Mouse (Mus musculus): Measurements from ENCODE around the gene Tspan5.

The Tspan5 gene

DNA sequence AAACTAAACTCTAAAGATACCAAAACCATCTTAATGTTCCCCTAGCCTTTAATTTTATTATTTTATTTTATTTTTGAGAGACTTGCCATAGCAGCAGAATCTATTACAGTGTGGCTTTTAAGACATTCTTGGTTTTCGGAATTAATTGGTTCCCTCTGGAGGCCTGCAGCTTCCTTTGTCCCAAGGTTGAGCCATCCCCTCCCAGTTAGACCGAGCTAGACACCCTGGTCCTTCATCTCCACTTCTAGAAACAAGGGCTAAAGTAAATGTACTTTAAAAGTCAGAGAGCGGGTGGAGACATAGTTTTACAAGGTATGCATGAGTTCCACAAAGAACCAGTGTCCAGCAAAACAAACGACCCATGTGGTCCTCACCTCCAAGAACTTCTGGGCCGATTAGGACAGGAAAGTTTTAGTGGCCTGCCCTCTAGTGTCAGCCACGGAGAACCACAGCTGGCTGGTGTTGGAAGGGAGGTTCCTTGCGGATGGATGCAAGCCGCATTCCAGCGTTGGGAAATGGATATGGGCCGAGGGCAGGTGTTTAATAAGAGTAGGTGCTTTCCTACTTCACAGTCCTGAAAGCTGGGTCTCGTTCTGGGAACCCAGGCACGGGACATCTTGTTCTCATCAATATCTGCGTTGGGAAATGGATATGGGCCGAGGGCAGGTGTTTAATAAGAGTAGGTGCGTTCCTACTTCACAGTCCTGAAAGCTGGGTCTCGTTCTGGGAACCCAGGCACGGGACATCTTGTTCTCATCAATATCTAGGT, 164.3 kb downstream of the Tspan5 start:
- ChIA-PET CTCF (interaction anchor here (0.5 to 2.7 kb wide), 18 partner anchors 9 to 972 kb away, joined by 3 to 33 read pairs (median 4); partner anchors contain the start of gene Tspan5 (in 1 of the 4)), POLR2A (interaction anchor here in 2 of 4 experiments (0.5 to 1.1 kb wide), 6 partner anchors 9 to 641 kb away, joined by 3 read pairs; no protein-coding TSS in a partner anchor)

DNA sequence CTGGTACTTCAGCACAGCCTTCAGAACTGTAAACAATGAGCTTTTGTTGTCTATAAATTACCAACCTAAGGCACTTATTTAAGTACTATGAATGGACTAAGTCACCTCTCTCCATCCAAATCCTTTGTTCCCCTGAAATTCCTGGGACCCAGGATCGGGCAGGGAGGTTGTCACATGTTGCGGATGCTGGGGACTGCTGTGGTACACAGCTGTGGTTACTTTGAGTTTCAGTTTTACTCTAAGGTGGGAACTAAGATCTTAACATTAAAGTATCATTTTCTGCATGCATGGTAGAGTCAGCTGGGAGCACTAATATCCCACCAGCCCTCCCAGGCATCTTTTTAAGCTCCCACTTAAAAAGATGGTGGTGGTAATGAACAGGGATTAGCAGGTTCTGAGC, 167.3 kb downstream of the Tspan5 start:
- POLR2A ChIA-PET: interaction anchor here in 1 of 4 experiments (0.5 kb wide), 1 partner anchor 386 kb away, joined by 3 read pairs; no protein-coding TSS in a partner anchor

GRCm38 (mm10) chr3:138912504-138912903, 170.5 kb downstream of the Tspan5 start:
- POLR2A ChIA-PET: interaction anchor here in 2 of 4 experiments (0.5 to 1.6 kb wide), 2 partner anchors 15 to 225 kb away, joined by 3 to 4 read pairs; no protein-coding TSS in a partner anchor
- CTCF ChIA-PET: no interaction called here

More for the DNA sequence above, 167.3 kb downstream of the Tspan5 start:
- CTCF ChIA-PET: no interaction called here

DNA sequence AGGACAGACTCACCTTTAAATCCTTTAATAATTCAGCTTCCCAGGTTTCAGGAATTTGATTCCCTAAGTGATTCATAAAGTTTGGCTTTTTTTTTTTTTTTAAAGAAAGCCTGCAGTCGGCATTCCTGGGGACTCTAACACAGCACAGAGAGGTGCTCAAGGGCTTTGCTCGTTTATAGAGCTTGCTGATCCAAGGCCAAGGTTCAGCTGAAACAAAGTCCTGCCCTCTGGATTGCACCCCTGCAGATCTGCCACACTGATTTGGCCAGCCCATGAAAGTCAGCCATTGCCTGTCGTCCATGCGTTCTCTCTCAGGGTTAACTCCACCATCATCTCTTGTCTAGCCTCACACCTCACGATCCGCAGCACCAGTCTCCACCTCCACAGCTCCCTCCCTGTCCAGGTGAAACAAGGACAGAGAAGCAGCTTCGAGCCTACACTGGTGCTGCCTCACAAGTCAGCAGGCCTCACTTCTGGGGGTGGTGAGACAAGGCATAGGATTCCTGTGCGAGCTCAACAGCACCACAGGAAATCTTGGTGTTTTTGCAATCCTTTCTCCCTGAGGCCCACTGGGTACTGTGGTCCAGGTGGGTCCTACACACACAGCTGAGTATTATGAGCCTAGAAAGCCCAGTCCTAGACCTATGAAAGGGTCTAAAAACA, 172.8 kb downstream of the Tspan5 start:
- ChIA-PET POLR2A (interaction anchor here in 3 of 4 experiments (0.5 to 1.3 kb wide), 4 partner anchors 15 to 430 kb away, joined by 3 to 4 read pairs (median 3); no protein-coding TSS in a partner anchor), CTCF (interaction anchor here in 3 of 4 experiments (0.7 to 1.0 kb wide), 3 partner anchors 8 to 273 kb away, joined by 3 to 4 read pairs (median 3); no protein-coding TSS in a partner anchor)

DNA sequence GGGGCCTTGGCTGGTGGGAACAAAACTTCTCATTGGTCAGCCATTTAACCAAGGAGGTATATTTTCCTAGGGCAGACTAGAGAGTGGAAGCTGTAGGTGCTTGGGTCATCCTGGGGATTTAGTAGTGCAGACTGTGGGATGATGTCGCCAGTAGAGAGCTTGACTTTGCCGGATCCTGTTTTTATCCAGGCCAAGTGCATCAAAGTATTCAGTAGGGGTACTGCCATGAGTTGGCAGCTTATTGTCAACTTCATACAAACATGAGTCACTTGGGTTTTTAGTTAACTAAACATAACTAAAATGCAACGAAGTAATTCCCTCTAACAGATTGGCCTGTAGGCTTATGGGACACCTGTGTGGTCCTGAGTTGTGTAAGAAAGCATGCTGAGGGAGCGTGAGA, 174.6 kb downstream of the Tspan5 start:
- CTCF ChIA-PET: no interaction called here

DNA sequence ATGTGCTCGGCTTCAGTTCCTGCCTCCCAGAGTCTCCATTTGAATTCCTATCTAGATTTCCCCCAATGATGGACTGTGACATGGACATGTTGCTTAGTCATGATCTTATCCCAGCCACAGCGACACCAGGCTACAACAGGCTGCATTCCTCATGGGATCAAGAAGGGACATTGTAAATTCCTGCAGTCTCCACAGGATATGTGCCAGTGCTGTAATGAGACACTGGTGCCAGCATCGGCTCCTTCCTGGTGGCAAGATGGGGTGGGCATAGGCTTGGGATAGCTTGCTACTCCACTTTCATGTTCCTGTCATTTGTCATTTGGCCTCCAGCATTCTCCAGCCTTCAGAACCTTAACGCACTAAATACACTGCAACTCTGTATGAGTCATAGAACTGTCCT, 175.0 kb downstream of the Tspan5 start:
- CTCF ChIA-PET: interaction anchor here in 1 of 4 experiments (0.7 kb wide), 1 partner anchor 275 kb away, joined by 4 read pairs; no protein-coding TSS in a partner anchor
- POLR2A ChIA-PET: interaction anchor here in 1 of 4 experiments (0.5 kb wide), 1 partner anchor 156 kb away, joined by 4 read pairs; no protein-coding TSS in a partner anchor

More for the DNA sequence above, 174.6 kb downstream of the Tspan5 start:
- POLR2A ChIA-PET: no interaction called here

DNA sequence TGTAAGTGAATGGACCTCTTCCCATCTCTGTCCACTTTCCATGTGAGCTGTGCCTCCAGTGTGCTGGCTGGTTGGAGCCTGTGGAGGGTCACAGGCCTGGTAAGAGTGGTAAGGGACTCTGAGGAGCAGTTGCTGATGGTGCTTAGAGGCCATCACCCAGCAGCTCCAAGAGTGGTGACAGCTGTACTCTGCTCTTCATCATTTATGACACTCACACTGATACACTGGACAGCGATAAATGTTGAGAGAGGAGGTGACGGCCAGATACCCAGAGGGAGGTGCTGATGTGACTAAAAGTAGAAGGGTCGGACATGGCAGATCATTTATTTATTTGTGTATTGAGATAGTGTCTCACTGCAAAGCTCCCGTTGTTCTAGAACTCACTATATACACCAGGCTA, 176.2 kb downstream of the Tspan5 start:
- ChIA-PET CTCF (no interaction called here), POLR2A (no interaction called here)

- CTCF ChIA-PET: interaction anchor here in 1 of 4 experiments (0.6 kb wide), 1 partner anchor 183 kb away, joined by 3 read pairs; no protein-coding TSS in a partner anchor
These were observed 184.2 kb downstream of the Tspan5 start for GRCm38 (mm10) chr3:138926161-138926560.

DNA sequence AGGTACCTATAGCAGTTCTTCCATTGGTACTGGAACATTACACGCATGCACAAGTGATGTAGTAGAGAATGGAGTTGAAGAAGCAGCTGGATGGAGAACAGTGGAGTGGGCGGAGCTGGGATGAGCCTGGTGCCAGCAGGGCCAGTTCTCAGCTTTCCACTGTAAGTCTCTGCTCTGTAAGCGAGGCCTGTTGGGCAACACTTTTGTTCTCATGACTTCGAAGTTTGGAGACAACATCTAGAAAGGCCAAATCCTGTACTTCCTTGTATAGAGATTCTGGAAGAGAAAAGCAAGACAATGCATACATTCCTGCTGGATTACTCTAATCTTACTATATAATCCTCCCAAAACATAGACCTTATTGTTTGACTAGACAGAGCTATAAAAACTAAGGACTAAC, 185.4 kb downstream of the Tspan5 start:
- ChIA-PET CTCF (no interaction called here), POLR2A (interaction anchor here in 1 of 4 experiments (0.5 kb wide), 1 partner anchor 783 kb away, joined by 3 read pairs; no protein-coding TSS in a partner anchor)

More at GRCm38 (mm10) chr3:138926161-138926560, 184.2 kb downstream of the Tspan5 start:
- POLR2A ChIA-PET: no interaction called here

- CTCF ChIA-PET: no interaction called here
- POLR2A ChIA-PET: no interaction called here
These were observed 194.8 kb downstream of the Tspan5 start for GRCm38 (mm10) chr3:138936780-138937179.

DNA sequence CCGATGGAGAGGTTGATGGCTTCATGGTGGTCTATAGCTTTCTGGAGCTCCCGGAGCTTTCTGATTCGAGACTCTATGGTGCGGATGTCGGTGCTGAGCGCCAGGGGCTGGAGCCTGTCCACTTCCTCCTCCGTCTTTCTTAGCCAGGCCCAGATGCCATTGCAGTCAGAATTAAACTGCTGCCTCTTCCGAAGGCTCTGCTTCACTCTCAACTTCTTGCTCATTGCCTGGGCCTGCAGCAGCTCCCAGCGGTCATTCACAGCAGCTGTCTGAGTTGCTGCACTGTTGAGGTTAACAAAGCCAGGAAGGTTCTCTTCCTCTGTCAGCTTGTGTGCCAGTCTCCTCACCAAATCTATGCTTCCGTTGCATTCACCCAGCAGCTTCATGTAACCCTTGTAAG, 195.2 kb downstream of the Tspan5 start:
- ChIA-PET CTCF (no interaction called here), POLR2A (no interaction called here)

DNA sequence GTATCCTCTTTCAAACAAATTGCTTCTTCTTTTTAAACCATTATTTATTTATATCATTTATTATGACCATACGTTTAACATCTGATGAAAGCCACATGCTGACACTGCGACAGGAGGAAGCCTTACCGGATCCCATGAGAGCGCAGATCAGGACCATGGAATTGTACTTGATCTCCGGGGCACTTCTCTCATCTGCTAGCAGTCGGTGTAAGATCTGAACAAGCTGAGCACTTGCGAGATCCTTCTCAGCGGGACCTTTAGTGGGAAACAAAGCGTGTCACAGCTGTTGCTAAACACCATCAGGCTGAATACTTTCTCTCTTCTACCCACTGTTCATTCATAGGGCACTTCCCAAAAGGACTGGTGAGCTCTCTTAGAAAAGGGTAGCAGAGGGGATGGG, 199.6 kb downstream of the Tspan5 start:
- ChIA-PET POLR2A (no interaction called here), CTCF (no interaction called here)

GRCm38 (mm10) chr3:138945516-138945915, 203.5 kb downstream of the Tspan5 start:
- CTCF ChIA-PET: no interaction called here
- POLR2A ChIA-PET: no interaction called here

GRCm38 (mm10) chr3:138949081-138949480, 207.1 kb downstream of the Tspan5 start:
- POLR2A ChIA-PET: no interaction called here

DNA sequence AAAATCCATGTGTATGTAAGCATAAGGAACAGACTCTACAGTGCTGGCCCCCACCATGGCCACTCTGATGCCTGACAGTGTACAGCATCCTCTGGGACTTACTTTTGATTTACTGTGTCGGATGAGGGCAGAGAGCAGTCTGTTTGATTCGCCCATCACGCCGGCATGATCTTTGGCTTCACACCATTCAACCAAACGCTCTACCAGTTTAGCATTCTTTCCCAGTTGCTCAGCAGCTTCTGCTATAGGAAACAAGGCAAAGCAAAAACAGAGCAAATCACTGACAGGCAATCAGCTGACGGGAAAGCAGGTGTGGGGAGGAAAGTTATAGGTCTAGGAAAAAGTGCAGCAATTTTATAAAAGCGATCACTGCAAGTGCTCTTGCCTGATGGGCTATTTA, 213.2 kb downstream of the Tspan5 start:
- POLR2A ChIA-PET: no interaction called here

More at GRCm38 (mm10) chr3:138949081-138949480, 207.1 kb downstream of the Tspan5 start:
- CTCF ChIA-PET: no interaction called here

More for the DNA sequence above, 213.2 kb downstream of the Tspan5 start:
- CTCF ChIA-PET: no interaction called here

Data from embryonic stem cell, embryonic (primary cell).